Mouse (Mus musculus) layer of hippocampus, postnatal 25 days (tissue): ENCODE results near the gene Me3. TPM values are rescaled to one million over a fixed set of nuclear protein-coding genes. Genes with fewer than 3 reads are reported as not detected.

Experiments used
- DNase-seq, 2 experiments: peaks; one replicate each; pipeline ENCODE4 v3.0.0; 2022; ENCODE audit warnings: mixed read lengths in 2 of 2, low spot score in 1 of 2; ENCODE audit errors: extremely low spot score in 1 of 2
- total RNA-seq, 2 experiments: library from RNA; stranded (reverse); gene quantifications; 2 replicates each; pipeline ENCODE4 v1.2.3; 2021

Gene Me3
- total RNA-seq = 10 to 100 TPM; 85.8 to 90.6 TPM

DNA sequence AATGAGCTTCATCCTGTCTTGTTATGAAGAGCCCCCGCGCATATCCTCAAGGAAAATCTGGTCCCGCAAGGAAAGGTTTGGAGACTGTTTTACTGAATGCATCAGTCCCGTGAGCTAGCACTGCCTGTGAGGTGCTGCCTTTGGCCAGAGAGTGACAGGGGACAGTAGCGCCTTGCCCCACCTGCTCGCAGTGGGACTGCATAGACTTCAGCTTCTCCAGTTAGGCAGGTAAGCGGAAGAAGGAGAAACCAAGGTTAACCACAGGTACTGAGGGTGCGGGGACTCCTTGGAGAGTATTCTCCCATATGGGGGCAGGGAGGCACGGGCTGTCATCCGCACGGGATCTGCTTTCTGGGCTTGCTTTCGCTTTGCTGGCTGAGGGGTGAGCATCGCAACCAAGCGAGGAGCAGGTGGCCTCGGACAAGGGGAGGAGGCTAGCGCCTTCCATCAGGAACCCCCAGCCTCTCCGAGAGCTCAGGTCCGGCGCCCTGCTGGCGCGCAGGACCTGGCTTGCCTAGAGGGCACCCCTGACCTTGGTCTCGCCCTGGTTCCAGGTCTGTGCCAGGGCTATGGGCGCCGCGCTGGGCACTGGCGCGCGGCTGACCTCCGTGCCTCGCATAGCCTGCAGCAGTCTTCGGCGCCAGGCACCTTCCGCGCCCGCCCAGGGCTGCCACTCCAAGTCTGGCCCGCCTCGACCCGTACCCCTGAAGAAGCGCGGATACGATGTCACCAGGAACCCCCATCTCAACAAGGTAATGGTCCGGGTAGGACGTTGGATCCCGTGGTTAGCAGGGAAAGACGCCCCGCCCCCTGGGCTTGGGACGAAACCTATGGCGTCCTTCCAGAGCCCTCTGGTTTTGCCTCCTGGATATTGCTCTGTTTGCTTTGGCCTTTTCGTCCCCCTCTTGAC lies at the start of gene Me3:
Gene Me3 (plus strand): TSS at position 51 of the 910 bp plus-strand sequence.
- DNase-seq = peak; percentile 54 to 55

DNA sequence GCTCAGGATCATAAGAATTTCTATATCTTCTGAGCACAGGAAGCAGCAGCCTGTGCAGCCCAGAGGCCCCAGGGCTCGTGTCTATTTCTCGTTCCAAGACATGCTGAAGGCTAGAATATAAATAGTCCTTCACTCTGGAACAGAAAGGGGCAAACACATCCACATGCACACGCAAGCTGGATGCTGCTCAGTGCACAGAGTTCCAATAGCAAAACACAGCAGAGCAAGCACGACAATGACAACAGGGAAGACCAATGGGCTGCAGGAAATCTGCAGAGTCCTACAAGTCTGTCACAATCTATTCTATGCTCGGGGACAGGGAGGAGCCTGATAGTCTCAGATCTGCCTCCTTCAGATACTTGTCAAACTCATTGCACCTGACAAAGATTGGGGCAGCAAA lies 42.2 kb upstream of the Me3 start:
- DNase-seq = no peak

DNA sequence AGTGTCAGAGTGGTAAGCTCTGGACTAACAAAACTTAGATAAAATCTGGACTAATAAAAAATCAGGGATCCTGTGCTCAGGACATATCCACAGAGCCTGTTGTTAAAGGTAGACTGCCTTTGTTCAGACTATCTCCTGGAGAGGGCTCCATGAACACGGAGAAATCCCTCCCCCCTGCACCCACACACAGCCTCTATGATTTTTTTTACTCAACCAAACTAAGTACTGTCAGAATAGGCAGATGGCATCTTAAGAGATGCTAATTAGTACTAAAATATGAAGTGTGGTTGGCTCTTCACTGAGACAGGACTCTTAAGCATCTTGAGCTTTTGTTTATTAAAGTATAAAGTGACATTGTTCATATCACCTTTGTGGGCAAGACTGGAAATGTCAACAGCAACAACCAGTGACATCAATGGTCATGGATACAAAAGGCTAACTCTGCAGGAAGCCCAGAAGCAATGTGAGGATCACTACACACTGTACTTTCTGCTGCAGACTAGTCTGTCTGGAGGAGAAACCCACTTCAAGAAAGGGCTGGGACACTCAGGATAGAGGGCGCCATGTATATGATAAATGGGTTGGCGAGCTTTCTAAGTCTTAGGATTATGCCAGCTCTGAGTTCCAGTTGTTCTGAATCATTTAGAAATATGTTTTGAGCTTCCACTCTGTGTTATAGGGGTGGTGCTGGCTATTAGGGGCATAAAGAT lies 41.5 kb upstream of the Me3 start:
- DNase-seq = no peak

DNA sequence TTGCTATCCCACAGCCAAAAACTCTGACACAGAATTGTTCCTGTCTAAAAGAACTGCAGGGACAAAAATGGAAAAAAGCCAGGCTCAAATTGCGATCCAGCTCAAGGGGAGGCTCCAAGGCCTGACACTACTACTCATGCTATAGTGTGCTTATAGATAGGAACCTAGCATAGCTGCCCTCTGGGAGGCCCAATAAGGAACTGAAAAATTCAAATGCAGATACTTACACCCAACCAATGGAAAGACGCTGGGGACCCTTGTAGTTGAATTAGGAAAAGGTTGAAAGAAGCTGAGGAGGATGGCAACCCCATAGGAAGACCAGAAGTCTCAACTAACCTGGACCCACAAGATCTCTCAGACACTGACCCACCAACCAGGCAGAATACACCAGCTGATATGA lies 36.4 kb upstream of the Me3 start:
- no peak for DNase-seq

DNA sequence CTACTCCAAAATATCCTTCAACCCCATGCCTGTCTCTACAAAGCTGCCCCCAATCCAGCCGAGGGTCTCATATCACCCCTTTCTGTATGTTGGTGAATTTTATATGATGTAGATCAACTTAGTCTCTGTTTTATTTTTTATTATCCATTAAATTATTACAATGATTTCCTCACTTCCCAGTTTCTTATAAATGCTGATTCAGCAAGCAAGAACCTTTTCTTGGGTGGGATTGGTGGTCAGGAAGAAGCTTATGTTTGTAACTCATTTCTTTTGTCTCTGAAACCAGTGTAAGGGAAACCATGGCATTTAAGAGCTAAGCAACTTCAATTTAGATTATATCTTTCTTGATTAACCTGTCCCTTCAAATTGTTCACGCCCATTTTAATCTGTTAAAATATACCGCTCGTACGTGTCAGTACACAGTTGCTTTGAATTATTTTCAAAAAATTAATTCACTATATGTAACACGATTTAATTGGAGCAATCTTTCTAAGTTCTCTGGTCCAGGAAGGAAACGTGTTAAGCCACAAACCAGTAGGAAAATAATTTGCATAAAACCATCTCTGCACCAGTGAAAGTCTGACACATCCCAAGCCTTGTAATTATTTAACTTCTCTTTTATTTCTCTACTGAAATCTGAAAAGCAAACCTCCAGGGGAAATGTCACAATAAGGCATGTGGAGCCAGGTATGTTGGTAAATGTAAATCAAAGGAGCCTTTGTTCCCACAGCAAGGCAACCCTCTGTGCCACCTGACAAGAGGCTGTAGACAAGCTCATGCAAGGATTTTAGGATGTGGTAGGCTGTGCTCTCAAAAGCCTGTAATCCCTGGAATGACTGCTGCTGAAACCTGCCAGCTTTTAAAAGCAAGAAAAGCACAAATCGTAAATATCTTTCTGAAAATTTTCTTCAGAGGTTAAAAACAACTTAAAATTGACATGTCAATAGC lies 26.3 kb upstream of the Me3 start:
- no peak for DNase-seq

DNA sequence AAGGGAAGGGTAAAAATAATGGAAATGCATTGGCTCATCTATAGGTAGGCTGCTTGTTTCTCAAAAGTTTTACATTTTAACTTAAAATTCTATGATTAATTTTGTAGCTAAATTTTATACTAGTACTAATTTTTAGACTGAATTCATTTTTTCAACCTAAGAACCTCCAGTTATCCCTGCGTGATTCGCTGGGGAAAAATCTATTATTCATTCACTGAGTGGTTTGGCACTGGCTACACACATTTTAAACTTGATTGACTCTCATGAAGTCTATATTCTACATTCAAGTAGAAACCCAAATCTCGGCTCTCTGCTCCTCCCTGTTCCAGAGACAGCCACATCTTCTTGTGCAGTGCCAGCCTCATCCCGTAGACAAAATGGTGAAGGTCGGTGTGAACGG lies 24.9 kb upstream of the Me3 start:
- no peak for DNase-seq

DNA sequence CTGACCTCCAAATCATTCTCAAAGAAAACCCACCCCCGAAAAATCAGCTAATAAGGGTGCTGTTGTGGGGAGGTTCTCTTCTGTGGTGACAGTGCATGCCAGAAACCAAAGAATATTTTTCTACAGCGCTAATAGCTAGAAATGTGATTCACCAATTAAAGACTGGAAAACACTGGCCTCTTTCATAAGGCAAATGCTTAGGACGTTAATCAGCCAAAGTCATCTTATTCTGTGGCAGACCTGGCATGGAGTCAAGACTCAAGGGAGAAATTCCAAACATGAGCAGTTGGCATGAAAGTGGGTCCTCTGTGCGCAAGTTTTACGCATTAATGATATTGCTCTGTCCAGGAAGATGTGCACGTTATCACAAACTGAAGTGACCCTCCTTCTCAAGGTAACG lies 21.0 kb upstream of the Me3 start:
- DNase-seq = no peak

DNA sequence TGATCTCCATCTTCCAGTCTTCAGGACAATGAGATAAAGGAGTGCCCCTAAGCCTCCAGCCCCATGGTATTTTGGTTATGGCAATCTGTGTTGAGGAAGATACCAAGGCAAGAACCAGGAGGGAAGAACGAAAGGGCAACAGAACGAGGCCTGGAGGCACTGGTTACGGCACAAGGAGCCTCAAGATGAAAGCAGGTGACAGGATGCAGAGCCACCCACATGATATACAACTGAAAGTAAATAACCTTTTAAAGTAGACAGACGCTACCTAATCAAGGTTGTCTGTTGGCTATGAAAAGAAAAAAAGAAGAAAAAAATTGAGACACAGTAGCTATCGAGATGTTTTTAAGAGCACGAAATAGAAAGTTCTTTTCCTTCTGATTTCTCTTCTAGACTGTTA lies 16.0 kb upstream of the Me3 start:
- no peak for DNase-seq

DNA sequence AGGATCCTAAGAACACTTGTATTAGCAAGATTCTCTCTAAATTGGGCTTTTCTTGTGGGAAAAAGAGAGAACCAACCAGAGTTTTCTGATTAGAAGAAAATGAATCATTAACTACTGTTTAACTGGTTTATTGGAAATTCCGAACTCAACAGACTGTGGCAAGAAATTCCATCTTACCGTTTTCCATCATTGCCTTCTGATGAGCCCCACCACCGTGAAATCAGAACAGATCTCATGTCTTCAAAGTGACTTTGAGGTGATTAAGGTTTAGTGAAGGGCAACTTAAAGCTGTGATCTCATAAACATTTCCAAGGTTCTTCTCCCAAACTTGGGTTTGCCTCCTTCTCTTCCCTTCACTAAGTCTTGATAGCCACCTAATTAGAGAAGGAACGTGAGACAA lies 8.9 kb upstream of the Me3 start:
- DNase-seq = no peak

DNA sequence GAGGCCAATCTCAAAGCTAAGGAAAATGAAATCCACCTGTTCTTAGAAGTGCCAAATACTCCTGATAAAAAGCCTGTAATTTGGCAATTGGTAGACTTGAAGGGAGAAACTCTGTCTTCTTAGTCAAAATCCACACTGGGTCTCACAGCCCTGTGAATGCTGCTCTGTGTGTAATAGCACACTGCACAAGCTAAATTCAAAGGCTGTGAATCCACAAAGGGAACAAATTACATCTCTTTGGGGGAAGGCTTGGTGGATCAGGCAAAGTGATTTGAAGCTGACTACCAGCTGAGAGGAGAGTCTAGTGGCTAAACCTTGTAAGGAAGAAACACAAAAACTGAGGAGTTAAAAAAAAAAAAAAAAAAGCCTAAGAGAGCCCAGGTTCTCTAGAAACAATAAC lies 4.8 kb upstream of the Me3 start:
- DNase-seq = no peak

DNA sequence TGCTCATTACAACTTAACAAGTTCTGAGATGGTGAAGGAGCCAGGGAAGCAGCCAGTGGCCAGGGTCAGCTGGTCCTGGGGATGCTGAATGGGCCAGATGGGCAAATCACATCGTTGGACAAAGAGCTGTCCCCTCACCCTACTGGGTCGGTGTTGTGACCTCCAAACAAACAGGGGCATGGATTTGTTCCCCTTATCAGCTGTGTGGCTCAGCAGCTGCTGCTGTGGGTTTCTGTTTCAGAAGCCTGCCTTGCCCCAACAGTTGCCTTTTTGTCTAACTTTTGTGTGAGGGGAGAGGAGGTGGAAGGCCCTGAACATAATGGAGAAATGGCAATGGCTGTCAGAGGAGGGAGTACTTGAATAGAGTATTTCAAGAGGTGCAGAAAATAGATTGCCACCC lies 4.2 kb upstream of the Me3 start:
- no peak for DNase-seq

DNA sequence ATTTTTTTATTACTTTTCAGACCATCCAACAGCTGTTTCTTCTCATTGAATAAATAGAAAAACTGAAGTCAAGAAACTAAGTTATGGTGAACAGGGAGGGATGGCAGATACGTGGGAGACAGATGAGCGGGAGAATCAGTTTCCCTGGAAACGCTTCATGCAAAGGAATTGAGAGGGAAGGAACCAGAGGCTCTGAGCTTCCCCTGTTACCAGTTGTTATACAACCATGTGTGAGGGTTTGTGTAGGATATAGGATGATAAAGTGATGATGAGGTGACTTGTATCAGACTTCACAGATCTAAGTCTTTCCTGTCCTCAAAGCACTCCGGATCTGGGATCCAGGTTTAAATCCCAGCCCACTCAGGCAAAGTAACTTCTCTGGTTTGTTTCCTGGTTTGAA lies 3.2 kb upstream of the Me3 start:
- DNase-seq = no peak

DNA sequence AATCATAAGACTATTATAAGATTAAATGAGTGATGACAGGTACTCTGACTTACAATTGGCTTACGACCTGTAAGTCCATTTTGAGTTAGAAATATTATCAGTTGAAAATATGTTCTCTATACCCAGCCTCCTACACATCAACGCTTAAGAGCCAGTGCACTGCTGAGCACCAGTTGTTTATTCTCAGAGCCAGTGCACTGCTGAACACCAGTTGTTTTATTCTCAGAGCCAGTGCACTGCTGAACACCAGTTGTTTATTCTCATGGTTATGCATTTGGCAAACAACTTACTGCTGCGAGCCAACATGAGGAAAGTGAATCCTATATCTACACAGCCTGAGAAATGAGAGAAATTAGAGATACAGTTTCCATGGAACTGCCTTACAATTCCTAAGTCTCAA lies 2.3 kb upstream of the Me3 start:
- no peak for DNase-seq

DNA sequence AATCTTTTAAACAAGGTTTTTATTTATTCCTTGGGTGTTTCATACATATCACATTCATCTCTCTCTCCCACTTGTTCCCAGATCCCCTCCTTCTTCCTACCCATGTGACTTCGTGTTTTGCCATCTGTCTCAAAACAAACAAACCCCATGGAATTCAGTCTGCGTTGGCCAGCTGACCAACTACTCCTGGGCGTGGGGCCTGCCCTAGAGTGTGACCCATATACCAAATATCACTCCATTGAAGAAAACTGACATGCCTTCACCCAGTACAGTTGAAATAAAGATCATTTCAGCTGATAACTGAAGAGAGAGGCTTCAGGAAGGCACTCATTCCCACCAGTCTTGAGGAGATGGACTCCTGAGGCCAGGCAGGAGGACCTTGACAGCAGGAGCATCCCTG lies 1.4 kb upstream of the Me3 start:
- DNase-seq = no peak

DNA sequence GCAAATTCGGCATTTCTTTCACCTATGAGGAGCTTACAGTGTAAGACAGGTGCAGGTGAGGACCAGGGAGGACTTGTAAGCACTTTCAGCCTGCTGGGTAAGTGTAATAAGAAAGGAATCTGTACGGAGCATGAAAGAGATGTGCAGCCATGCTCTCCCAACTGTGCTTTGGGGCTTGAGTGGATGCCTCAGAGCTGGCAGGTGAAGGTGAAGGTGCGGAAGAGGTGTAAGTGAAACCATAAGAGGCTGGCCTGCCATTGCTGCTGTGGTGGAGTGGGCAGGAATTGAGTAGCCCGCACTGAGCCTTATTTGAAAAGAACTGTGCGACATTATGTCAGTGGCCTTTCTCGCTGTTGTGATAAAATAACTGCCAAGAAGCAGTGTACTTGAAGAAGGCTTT lies 8.3 kb downstream of the Me3 start:
- DNase-seq = no peak

DNA sequence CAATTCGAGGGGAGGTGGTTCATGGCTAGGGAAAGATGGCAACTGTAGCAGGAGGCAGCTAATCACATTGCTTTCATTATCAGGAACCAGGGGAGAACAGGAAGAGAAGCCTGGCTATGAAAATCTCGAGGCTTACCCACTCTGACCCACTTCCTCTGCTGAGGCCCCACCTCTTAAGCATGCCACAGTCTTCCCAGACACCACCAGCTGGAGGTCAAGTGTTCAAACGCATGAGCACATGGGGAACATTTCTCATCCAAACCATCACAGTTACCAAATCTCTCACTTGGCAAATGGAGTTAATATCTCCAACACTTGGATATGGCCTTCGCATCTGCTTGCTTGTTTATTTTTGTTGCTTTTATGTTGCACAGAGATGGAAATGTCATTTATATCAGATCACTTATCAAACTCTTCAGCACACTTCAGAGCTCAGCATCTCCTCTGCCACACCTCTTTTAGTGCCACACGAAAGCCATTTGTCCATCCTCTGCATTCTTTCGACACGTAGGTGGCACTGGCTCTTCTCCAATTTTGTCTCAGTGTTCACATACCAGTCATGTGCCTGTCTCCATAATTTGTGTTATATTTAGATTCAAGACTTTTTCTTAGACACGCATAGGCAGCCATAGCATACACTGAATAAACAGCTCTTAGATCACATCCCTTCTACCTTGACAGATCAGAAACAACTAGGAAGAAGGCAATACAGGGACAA lies 8.9 kb downstream of the Me3 start:
- DNase-seq = no peak

DNA sequence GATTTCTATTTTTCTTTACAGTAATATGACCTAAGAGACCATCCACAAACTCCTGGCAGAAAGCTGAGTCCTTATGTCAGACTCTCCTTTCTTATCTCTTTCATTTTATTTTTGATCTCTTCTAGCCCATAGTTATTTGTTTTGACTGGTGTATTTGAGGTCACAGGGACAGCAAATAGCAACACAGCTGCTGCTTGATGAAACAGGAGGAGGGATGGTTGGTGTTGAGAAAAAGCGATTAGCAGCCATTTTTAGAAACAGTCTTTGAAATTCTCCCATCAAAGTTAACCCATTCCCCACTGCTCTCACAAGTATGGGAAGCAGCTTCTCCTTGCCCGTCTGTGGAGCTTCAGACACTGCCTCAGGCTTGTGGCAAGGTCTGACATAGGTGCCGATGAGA lies 12.8 kb downstream of the Me3 start:
- no peak for DNase-seq

DNA sequence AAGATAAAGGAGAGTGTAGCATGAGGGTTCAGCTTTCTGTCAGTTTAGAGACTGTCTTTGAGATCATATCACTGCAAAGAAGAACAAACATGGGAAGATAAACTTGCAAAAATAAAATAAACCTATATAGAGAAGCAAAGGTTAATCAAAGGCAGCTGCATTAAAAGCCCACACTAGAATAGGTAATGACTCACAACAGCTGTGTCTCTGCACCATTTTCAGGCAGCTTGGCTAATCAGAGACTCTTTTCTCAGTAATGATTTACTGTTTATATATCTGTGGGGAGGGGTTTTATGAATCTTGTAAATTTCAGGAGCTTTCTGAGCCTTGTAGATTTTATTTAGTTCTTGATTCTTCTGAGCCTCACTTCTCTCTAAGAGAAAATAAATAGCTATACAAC lies 15.7 kb downstream of the Me3 start:
- DNase-seq = no peak

DNA sequence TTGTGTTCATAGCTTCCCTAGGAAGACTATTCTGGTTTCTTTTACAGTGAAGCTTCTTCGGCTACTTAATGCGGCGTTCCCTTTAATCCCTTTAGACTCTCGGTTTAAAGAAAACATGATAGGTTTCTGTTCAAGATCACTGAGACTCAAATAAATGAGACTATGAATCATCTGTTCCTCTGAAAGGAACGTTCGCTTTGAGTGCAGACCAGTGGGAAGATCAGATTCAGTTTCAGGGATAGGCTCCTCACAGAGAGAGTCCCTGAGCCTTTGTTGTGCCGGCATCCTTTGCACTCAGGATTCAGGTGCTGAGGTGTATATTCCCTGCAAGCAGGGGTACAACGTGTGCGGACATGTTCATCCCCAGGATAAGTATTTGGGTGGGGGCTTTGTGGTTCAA lies 25.0 kb downstream of the Me3 start:
- no peak for DNase-seq

DNA sequence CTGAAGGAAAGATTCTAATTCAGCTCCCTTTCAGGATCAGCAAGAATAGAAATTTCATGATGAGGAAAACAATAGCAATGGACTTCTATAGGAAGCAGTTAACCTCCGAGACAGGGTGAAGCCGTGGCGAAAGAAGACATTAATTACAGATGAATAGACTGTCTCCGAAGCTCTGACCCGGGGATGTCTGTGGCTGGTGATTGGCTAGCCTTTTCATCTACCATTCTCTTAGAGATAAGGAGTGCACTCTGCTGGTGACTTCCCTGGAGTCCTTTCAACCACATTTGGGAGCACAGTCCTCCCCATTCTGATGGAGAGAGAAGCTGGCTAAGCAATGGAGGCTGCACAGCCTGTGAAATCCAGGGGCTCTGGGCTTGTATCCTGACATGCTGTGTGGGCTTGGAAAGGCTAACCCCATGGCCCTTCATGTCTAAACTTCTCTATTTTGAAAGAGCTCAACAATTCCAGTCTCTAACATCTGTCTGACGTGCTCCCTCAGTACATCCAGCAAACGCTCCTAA lies 25.6 kb downstream of the Me3 start:
- no peak for DNase-seq
